Mouse (Mus musculus) kidney, adult 2 months (tissue): Measurements from ENCODE around the gene Nhsl1.

Source experiments
- CTCF ChIP-seq: fragments of 200-500 bp; conservative IDR thresholded peaks from 2 replicates; pipeline ENCODE4 v1.5.1; 2011; ENCODE audit warnings: low read depth, mild to moderate bottlenecking, control low read depth, low read length, moderate library complexity, mixed read lengths; ENCODE audit not compliant: insufficient read depth, insufficient read length
- POLR2A ChIP-seq: fragments of 200-500 bp; IDR thresholded peaks from one replicate; pipeline ENCODE4 v1.6.1; 2011; ENCODE audit warnings: low read depth, low read length, control low read depth

- TF ChIP-seq CTCF: no peak
- TF ChIP-seq POLR2A: no peak
Observed at GRCm38 (mm10) chr10:18501997-18502396, 183.2 kb downstream of the Nhsl1 start.
